Mouse (Mus musculus): ENCODE results near the gene Crct1. TPM values are rescaled to one million over a fixed set of nuclear protein-coding genes. Genes with fewer than 3 reads are reported as not detected.

The Crct1 gene
- not detected in 2 replicates for total RNA-seq (2012; rRNA removed)
- polyA plus RNA-seq (2012; ENCODE audit: insufficient read depth in 1 of 2, insufficient read length in 2 of 2, low read depth in 1 of 2, low replicate concordance in 2 of 2, missing spikeins in 1 of 2) = not detected

DNA sequence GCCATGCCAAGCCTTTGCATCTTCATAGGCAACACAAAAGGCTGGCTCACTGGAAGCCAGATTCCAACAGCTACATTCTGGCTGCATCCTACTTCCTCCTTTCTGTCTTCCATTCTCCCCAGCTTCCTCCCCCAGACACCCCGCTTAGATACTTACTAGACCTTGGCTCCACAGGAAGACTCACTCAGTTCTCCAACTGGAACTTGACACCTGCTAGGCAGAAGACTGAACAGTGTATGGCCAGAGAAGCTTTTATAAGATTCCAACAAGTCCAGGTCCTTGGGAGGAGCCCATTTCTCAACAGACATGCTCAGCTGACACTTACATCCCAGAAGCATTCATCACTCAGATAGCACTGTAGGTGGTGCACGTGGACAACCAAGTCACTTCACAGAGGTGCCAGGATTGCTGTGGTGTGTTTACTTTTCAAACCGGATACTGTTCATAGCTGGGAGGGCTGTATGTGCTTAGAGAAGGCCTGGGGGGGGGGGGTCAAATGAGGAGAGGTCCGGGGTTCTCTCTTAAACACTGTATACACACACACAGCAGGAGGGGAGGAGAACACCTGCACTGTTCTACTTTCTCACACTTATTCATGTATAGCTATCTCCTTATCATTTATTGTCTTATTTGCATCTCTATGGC, at the start of gene Crct1:
Gene Crct1 (minus strand): TSS at position 228 of the 645 bp plus-strand sequence.
- Histone ChIP-seq H3K27ac (ENCODE audit: control insufficient read depth, low read depth, low read length) (no peak within 1 kb of the TSS), H3K79me2 (ENCODE audit: control insufficient read depth, insufficient read depth, low read length, poor library complexity) (no peaks in the 10 kb centered on the region), H3K36me3 (ENCODE audit: control insufficient read depth in 1 of 2, insufficient read depth in 2 of 2, low read length in 2 of 2) (no peaks in the 10 kb centered on the region), H3K4me1 (ENCODE audit: control insufficient read depth in 1 of 2, insufficient read depth in 2 of 2, low read length in 2 of 2) (no peaks in the 10 kb centered on the region), H3K9ac (ENCODE audit: control insufficient read depth, low read depth, low read length, poor library complexity, severe bottlenecking) (no peak within 1 kb of the TSS), H3K27me3 (ENCODE audit: control insufficient read depth in 1 of 2, insufficient read depth in 2 of 2, low read length in 2 of 2) (no peaks in the 10 kb centered on the region), H3K4me3 (ENCODE audit: control insufficient read depth in 1 of 2, insufficient read depth in 1 of 2, low read depth in 2 of 2, low read length in 2 of 2) (no peak within 1 kb of the TSS), H3K9me3 (replicated peaks; ENCODE audit: insufficient read depth, low read length) (no peaks in the 10 kb centered on the region)
- TF ChIP-seq CTCF (IDR thresholded peaks at IDR 0.05 in 2 of 3, conservative IDR thresholded peaks at IDR 0.05 in 1 of 3; ENCODE audit: control insufficient read depth in 1 of 3, insufficient read depth in 1 of 3, low read depth in 2 of 3, low read length in 3 of 3, poor library complexity in 1 of 3, severe bottlenecking in 1 of 3) = no peak
- no peak for TF ChIP-seq MAFK (IDR thresholded peaks at IDR 0.05; ENCODE audit: borderline replicate concordance, low read depth, low read length)
- no peak for TF ChIP-seq E2F4 (IDR thresholded peaks at IDR 0.05; ENCODE audit: borderline replicate concordance, low read depth, low read length)
- TF ChIP-seq EP300 (IDR thresholded peaks at IDR 0.05; ENCODE audit: low read depth in 1 of 2, low read length in 2 of 2) = no peak
- no peak for TF ChIP-seq ELF1 (IDR thresholded peaks at IDR 0.05; ENCODE audit: low read depth, low read length)
- DNase-seq (ENCODE audit: low read depth, low spot score) = no peak

DNA sequence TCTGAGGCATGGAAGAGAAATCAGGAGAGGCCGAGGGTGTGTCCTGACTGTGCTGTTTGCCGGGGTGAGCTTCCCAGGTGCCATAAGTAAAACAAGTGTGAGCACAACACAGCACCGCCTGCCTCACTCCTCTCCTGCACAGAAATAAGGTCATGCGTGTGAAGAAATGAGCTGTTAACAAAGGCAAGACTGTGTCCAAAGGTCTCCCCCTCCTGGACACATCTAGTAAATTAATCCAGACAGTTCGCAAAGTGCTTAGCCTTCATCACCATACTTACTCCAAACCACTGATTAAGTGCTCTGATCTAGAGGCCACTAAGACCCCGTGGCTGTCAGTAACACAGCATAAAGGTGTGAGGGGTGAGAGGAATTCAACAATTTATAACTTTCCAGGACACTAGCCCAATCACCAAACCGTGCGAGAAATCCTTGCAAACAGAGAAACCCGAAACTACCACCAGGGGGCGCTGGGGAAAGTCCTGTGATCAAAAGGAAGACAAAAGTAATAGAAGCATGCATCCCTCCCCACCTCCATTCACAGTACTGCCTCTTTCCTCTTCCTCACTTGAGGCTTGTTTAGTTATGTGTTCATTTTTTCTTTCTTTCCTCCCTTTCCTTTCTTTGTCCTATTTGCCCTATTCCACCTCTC, 37.5 kb upstream of the Crct1 start:
- Histone ChIP-seq H3K9me3 (replicated peaks; ENCODE audit: insufficient read depth, low read length) (no peaks in the 10 kb centered on the region), H3K4me3 (ENCODE audit: control insufficient read depth in 1 of 2, insufficient read depth in 1 of 2, low read depth in 2 of 2, low read length in 2 of 2) (no peak overlapping the region), H3K9ac (ENCODE audit: control insufficient read depth, low read depth, low read length, poor library complexity, severe bottlenecking) (no peak overlapping the region), H3K79me2 (ENCODE audit: control insufficient read depth, insufficient read depth, low read length, poor library complexity) (no peaks in the 10 kb centered on the region), H3K36me3 (ENCODE audit: control insufficient read depth in 1 of 2, insufficient read depth in 2 of 2, low read length in 2 of 2) (no peaks in the 10 kb centered on the region), H3K27me3 (ENCODE audit: control insufficient read depth in 1 of 2, insufficient read depth in 2 of 2, low read length in 2 of 2) (no peaks in the 10 kb centered on the region), H3K27ac (ENCODE audit: control insufficient read depth, low read depth, low read length) (no peak overlapping the region), H3K4me1 (ENCODE audit: control insufficient read depth in 1 of 2, insufficient read depth in 2 of 2, low read length in 2 of 2) (no peaks in the 10 kb centered on the region)
- TF ChIP-seq SMC3 (IDR thresholded peaks at IDR 0.05; ENCODE audit: low read depth, low read length) (peak; percentile 45), CTCF (IDR thresholded peaks at IDR 0.05 in 2 of 3, conservative IDR thresholded peaks at IDR 0.05 in 1 of 3; ENCODE audit: control insufficient read depth in 1 of 3, insufficient read depth in 1 of 3, low read depth in 2 of 3, low read length in 3 of 3, poor library complexity in 1 of 3, severe bottlenecking in 1 of 3) (peak; percentile 52 to 54 (median 53)), E2F4 (IDR thresholded peaks at IDR 0.05; ENCODE audit: borderline replicate concordance, low read depth, low read length) (no peak), RAD21 (IDR thresholded peaks at IDR 0.05; ENCODE audit: low read depth, low read length) (peak; percentile 2; the same call in 1 of the 2 replicates)
- DNase-seq (ENCODE audit: low read depth, low spot score) = peak; percentile 37

DNA sequence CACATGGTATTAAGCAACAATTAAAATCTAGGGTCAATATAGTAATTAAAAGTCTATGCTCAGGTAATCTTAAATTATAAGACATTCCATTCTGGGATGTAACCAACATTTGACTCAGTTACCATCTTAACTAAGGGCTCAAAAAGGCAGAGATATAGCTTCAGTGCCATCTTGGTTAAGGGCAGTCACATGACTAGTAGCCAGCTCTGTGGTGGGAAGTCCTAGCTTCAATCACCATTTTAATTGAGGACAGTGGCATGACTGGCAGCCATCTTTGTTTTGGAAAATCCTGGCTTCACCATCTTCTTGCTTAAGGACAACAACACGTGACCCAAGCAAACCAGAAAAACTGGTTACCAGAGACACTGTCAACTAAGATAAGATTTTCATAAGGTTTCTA, 34.7 kb upstream of the Crct1 start:
- DNase-seq (ENCODE audit: low read depth, low spot score) = no peak
- no peak overlapping the region for H3K9ac ChIP-seq (ENCODE audit: control insufficient read depth, low read depth, low read length, poor library complexity, severe bottlenecking)
- no peaks in the 10 kb centered on the region for H3K79me2 ChIP-seq (ENCODE audit: control insufficient read depth, insufficient read depth, low read length, poor library complexity)
- no peaks in the 10 kb centered on the region for H3K9me3 ChIP-seq (replicated peaks; ENCODE audit: insufficient read depth, low read length)
- H3K27me3 ChIP-seq (ENCODE audit: control insufficient read depth in 1 of 2, insufficient read depth in 2 of 2, low read length in 2 of 2) = no peaks in the 10 kb centered on the region
- no peaks in the 10 kb centered on the region for H3K4me1 ChIP-seq (ENCODE audit: control insufficient read depth in 1 of 2, insufficient read depth in 2 of 2, low read length in 2 of 2)
- no peaks in the 10 kb centered on the region for H3K36me3 ChIP-seq (ENCODE audit: control insufficient read depth in 1 of 2, insufficient read depth in 2 of 2, low read length in 2 of 2)
- H3K4me3 ChIP-seq (ENCODE audit: control insufficient read depth in 1 of 2, insufficient read depth in 1 of 2, low read depth in 2 of 2, low read length in 2 of 2) = no peak overlapping the region
- no peak for TF ChIP-seq GATA1 (IDR thresholded peaks at IDR 0.05; ENCODE audit: low read depth, low read length)
- TF ChIP-seq POLR2A (IDR thresholded peaks at IDR 0.05; ENCODE audit: control insufficient read depth in 1 of 2, insufficient read depth in 1 of 2, low read depth in 1 of 2, low read length in 2 of 2, poor library complexity in 1 of 2) = no peak
- no peak for TF ChIP-seq MAFK (IDR thresholded peaks at IDR 0.05; ENCODE audit: borderline replicate concordance, low read depth, low read length)
- no peak for TF ChIP-seq NRF1 (IDR thresholded peaks at IDR 0.05; ENCODE audit: insufficient read depth, low read depth, low read length, poor library complexity, severe bottlenecking)
- no peak for TF ChIP-seq UBTF (IDR thresholded peaks at IDR 0.05; ENCODE audit: borderline replicate concordance, insufficient read depth, low read depth, low read length)
- TF ChIP-seq EP300 (IDR thresholded peaks at IDR 0.05; ENCODE audit: low read depth in 1 of 2, low read length in 2 of 2) = no peak
- TF ChIP-seq POLR2AphosphoS2 (IDR thresholded peaks at IDR 0.05; ENCODE audit: low read length) = no peak
- TF ChIP-seq MYC (IDR thresholded peaks at IDR 0.05; ENCODE audit: low read depth, low read length) = no peak
- no peak for TF ChIP-seq MEF2A (IDR thresholded peaks at IDR 0.05; ENCODE audit: extremely low read depth, insufficient replicate concordance, low read depth, low read length, poor library complexity, severe bottlenecking)
- TF ChIP-seq ZC3H11A (IDR thresholded peaks at IDR 0.05; ENCODE audit: low read depth, low read length) = no peak
- TF ChIP-seq TBP (IDR thresholded peaks at IDR 0.05; ENCODE audit: low read depth, low read length) = no peak
- TF ChIP-seq E2F4 (IDR thresholded peaks at IDR 0.05; ENCODE audit: borderline replicate concordance, low read depth, low read length) = no peak
- no peak for TF ChIP-seq SIN3A (IDR thresholded peaks at IDR 0.05; ENCODE audit: low read length)
- no peak overlapping the region for H3K27ac ChIP-seq (ENCODE audit: control insufficient read depth, low read depth, low read length)
